Mouse (Mus musculus) stomach, embryonic 14.5 days (tissue): ENCODE measurements around the gene Ang. TPM values are rescaled to one million over a fixed set of nuclear protein-coding genes. Genes with fewer than 3 reads are reported as not detected.

ENCODE experiments used
- ATAC-seq: fragments of 200-750 bp; cut with Nextera tagmentation; 2 replicates; pipeline ENCODE4 v1.8.0; 2017; ENCODE audit warnings: low read depth, moderate TSS enrichment; ENCODE audit not compliant: insufficient number of reproducible peaks, insufficient read depth, low FRiP score
- H3K27ac ChIP-seq: fragments of 300-500 bp; sonication (generic); 2 replicates; pipeline ENCODE4 v1.5.1; 2014; ENCODE audit warnings: mild to moderate bottlenecking, low read length, moderate library complexity, mixed read lengths
- H3K27me3 ChIP-seq: fragments of 300-500 bp; sonication (generic); 2 replicates; pipeline ENCODE4 v1.6.1; 2014; ENCODE audit warnings: low read length, control low read depth, mixed read lengths; ENCODE audit not compliant: control insufficient read depth, insufficient read depth
- H3K36me3 ChIP-seq: fragments of 300-500 bp; sonication (generic); 2 replicates; pipeline ENCODE4 v1.6.1; 2014; ENCODE audit warnings: mild to moderate bottlenecking, control low read depth, low read length, moderate library complexity, mixed read lengths; ENCODE audit not compliant: control insufficient read depth, insufficient read depth
- H3K4me1 ChIP-seq: fragments of 300-500 bp; sonication (generic); 2 replicates; pipeline ENCODE4 v1.6.1; 2014; ENCODE audit warnings: low read length, control low read depth, mixed read lengths; ENCODE audit not compliant: control insufficient read depth, insufficient read depth
- H3K4me2 ChIP-seq: fragments of 300-500 bp; sonication (generic); replicated peaks from 2 replicates; pipeline ENCODE4 v1.6.1; 2014; ENCODE audit warnings: low read depth, low read length, control low read depth
- H3K4me3 ChIP-seq: fragments of 300-500 bp; sonication (generic); 2 replicates; pipeline ENCODE4 v1.5.1; 2014; ENCODE audit warnings: low read depth, low read length, control low read depth
- H3K9ac ChIP-seq: fragments of 300-500 bp; sonication (generic); replicated peaks from 2 replicates; pipeline ENCODE4 v1.6.1; 2014; ENCODE audit warnings: low read depth, mild to moderate bottlenecking, control low read depth, low read length, moderate library complexity, mixed read lengths
- H3K9me3 ChIP-seq: fragments of 300-500 bp; sonication (generic); 2 replicates; pipeline ENCODE4 v1.6.1; 2016; ENCODE audit warnings: low read depth, low read length, control low read depth; ENCODE audit not compliant: control insufficient read depth
- WGBS: fragments of 180-500 bp; shearing (Covaris S2); extraction: QIAGEN DNeasy Blood & Tissue Kit; methylation state at CpG from one replicate; pipeline ENCODE4 v1.1.7; 2014; 5-methylcytosine and 5-hydroxymethylcytosine counted together
- polyA plus RNA-seq: library from polyadenylated mRNA; unstranded; fragments of >200 nt; fragmentation: Nextera tagmentation; extraction: Ambion mirVana; gene quantifications from 2 replicates; pipeline ENCODE4 v1.2.1, GENCODE M21; 2014

Ang gene
- polyA plus RNA-seq, 1 experiment from 2014 or later = 11.6 TPM

GRCm38 (mm10) chr14:51057401-51057831 is 33.5 kb upstream of the Ang start, which contains the start of gene Rnase12:
Gene Rnase12 (minus strand): TSS chr14:51057661.
- no peaks in the 10 kb centered on the region for H3K27me3 ChIP-seq
- no peak for ATAC-seq
- no peaks in the 10 kb centered on the region for H3K36me3 ChIP-seq
- H3K4me3 ChIP-seq = no peak within 1 kb of the TSS
- H3K4me2 ChIP-seq = no peak within 1 kb of the TSS
- WGBS = 53% methylated on average over 9 of the region's 9 CpGs
- no peaks in the 10 kb centered on the region for H3K9me3 ChIP-seq
- no peak within 1 kb of the TSS for H3K9ac ChIP-seq
- 0 out of 2 replicates have a peak, but pooled peaks cover 6% of the 10 kb centered on the region for H3K4me1 ChIP-seq
- H3K27ac ChIP-seq = no peak within 1 kb of the TSS

GRCm38 (mm10) chr14:51060761-51061160 is 30.2 kb upstream of the Ang start:
- Histone ChIP-seq H3K27ac (no peak overlapping the region), H3K9ac (no peak overlapping the region), H3K4me3 (no peak overlapping the region), H3K9me3 (no peaks in the 10 kb centered on the region), H3K27me3 (no peaks in the 10 kb centered on the region), H3K36me3 (no peaks in the 10 kb centered on the region), H3K4me2 (no peak overlapping the region), H3K4me1 (no peaks in the 10 kb centered on the region)
- no peak for ATAC-seq
- WGBS = 91% methylated on average over 5 of the region's 5 CpGs

- no peaks in the 10 kb centered on the region for H3K9me3 ChIP-seq
- WGBS = 51% methylated on average over 5 of the region's 5 CpGs
- no peaks in the 10 kb centered on the region for H3K27me3 ChIP-seq
- ATAC-seq = no peak
- H3K36me3 ChIP-seq = no peaks in the 10 kb centered on the region
- H3K9ac ChIP-seq = no peak overlapping the region
- no peak overlapping the region for H3K4me2 ChIP-seq
- no peak overlapping the region for H3K27ac ChIP-seq
- no peak overlapping the region for H3K4me3 ChIP-seq
- no peaks in the 10 kb centered on the region for H3K4me1 ChIP-seq
Observed at GRCm38 (mm10) chr14:51068956-51069355, 22.0 kb upstream of the Ang start.

- no peak overlapping the region for H3K9ac ChIP-seq
- ATAC-seq = no peak
- H3K27ac ChIP-seq = no peak overlapping the region
- no peaks in the 10 kb centered on the region for H3K27me3 ChIP-seq
- no peaks in the 10 kb centered on the region for H3K4me1 ChIP-seq
- H3K36me3 ChIP-seq = no peaks in the 10 kb centered on the region
- H3K4me2 ChIP-seq = no peak overlapping the region
- 92% methylated on average over 2 of the region's 2 CpGs for WGBS
- no peak overlapping the region for H3K4me3 ChIP-seq
- H3K9me3 ChIP-seq = no peaks in the 10 kb centered on the region
Observed at GRCm38 (mm10) chr14:51069617-51070016, 21.3 kb upstream of the Ang start.

- WGBS = 83% methylated on average over 3 of the region's 3 CpGs
- H3K4me3 ChIP-seq = no peak within 1 kb of the TSS
- no peak for ATAC-seq
Observed at GRCm38 (mm10) chr14:51074335-51074734, 16.6 kb upstream of the Ang start, which contains the start of gene Olfr750. Gene Olfr750 (minus strand): TSS chr14:51074435.

GRCm38 (mm10) chr14:51079180-51079579 is 11.8 kb upstream of the Ang start:
- Histone ChIP-seq H3K4me1 (no peaks in the 10 kb centered on the region), H3K9me3 (no peaks in the 10 kb centered on the region), H3K4me3 (no peak overlapping the region), H3K27me3 (no peaks in the 10 kb centered on the region), H3K27ac (no peak overlapping the region), H3K4me2 (no peak overlapping the region), H3K9ac (no peak overlapping the region), H3K36me3 (no peaks in the 10 kb centered on the region)
- WGBS = 91% methylated on average over 1 of the region's 1 CpGs
- no peak for ATAC-seq

More at GRCm38 (mm10) chr14:51074335-51074734, 16.6 kb upstream of the Ang start, which contains the start of gene Olfr750:
- Histone ChIP-seq H3K4me1 (no peaks in the 10 kb centered on the region), H3K9ac (no peak within 1 kb of the TSS), H3K4me2 (no peak within 1 kb of the TSS), H3K36me3 (no peaks in the 10 kb centered on the region), H3K27ac (no peak within 1 kb of the TSS), H3K27me3 (no peaks in the 10 kb centered on the region), H3K9me3 (no peaks in the 10 kb centered on the region)

- no peak overlapping the region for H3K4me2 ChIP-seq
- 93% methylated on average over 2 of the region's 2 CpGs for WGBS
Observed at GRCm38 (mm10) chr14:51081035-51081434, 9.9 kb upstream of the Ang start.

GRCm38 (mm10) chr14:51082599-51083581 is 8.1 kb upstream of the Ang start:
- Histone ChIP-seq H3K9ac (peak overlapping the region; percentile 50; the same call in 1 of the 2 replicates), H3K9me3 (no peaks in the 10 kb centered on the region), H3K4me2 (peak overlapping the region; percentile 76), H3K4me3 (peak overlapping the region; percentile 47), H3K4me1 (no peaks in the 10 kb centered on the region), H3K36me3 (no peaks in the 10 kb centered on the region), H3K27me3 (no peaks in the 10 kb centered on the region), H3K27ac (no peak overlapping the region)
- peak; percentile 47; the same call in 1 of the 2 replicates for ATAC-seq
- WGBS = 3% methylated on average over 40 of the region's 40 CpGs

More at GRCm38 (mm10) chr14:51081035-51081434, 9.9 kb upstream of the Ang start:
- Histone ChIP-seq H3K4me1 (no peaks in the 10 kb centered on the region), H3K9me3 (no peaks in the 10 kb centered on the region), H3K27me3 (no peaks in the 10 kb centered on the region), H3K36me3 (no peaks in the 10 kb centered on the region), H3K9ac (no peak overlapping the region), H3K27ac (no peak overlapping the region), H3K4me3 (no peak overlapping the region)
- ATAC-seq = no peak
